Mouse (Mus musculus) frontal cortex, adult 2 months (tissue): ENCODE results near the gene Hist2h2bb. TPM values are rescaled to one million over a fixed set of nuclear protein-coding genes. Genes with fewer than 3 reads are reported as not detected.
"Not testable (repeated sequence)": the region's sequence is repeated elsewhere in the genome, so short reads cannot be mapped to it uniquely, and the experiment has no call there.

Experiments used
- DNase-seq, 2 experiments: peaks; one replicate each; pipeline ENCODE4 v3.0.0; 2022; ENCODE audit warnings: low spot score in 1 of 2; ENCODE audit errors: extremely low spot score in 1 of 2
- polyA plus RNA-seq: library from polyadenylated mRNA; depleted of rRNA; stranded (reverse); fragments of >200 nt; gene quantifications from 2 replicates; pipeline ENCODE4 v1.2.3, GENCODE M21; 2012; rRNA removed

Hist2h2bb gene
- polyA plus RNA-seq: 1.3 and 2.0 TPM in 2 replicates

GRCm38 (mm10) chr3:96269511-96270474 lies at the start of gene Hist2h2bb:
Gene Hist2h2bb (plus strand): TSS chr3:96269752.
- DNase-seq: peak; percentile 97

DNA sequence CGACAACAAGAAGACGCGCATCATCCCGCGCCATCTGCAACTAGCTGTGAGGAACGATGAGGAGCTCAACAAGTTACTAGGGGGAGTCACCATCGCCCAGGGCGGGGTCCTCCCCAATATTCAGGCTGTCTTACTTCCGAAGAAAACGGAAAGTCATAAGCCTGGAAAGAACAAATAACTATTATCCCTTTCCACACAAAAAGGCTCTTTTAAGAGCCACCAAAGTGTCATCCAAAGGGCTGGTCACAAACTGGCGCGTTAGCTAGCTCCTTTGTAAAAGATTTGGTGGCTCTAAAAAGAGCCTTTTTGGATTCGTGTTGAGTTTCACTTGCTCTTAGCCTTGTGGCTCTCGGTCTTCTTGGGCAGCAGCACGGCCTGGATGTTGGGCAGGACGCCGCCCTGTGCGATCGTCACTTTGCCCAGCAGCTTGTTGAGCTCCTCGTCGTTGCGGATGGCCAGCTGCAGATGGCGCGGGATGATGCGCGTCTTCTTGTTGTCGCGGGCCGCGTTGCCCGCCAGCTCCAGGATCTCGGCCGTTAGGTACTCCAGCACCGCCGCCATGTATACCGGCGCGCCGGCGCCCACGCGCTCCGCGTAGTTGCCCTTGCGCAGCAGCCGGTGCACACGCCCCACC lies 49.3 kb upstream of the Hist2h2bb start:
- DNase-seq: not testable (repeated sequence)

- DNase-seq: peak; percentile 88 to 92
Measured at GRCm38 (mm10) chr3:96220765-96221639, 48.5 kb upstream of the Hist2h2bb start, which contains the start of the genes Hist2h2ac and Hist2h2be. Gene Hist2h2ac (minus strand): TSS chr3:96220880. Gene Hist2h2be (plus strand): TSS chr3:96221119.

- DNase-seq: no peak
Measured at GRCm38 (mm10) chr3:96221640-96222038, 47.9 kb upstream of the Hist2h2bb start.

DNA sequence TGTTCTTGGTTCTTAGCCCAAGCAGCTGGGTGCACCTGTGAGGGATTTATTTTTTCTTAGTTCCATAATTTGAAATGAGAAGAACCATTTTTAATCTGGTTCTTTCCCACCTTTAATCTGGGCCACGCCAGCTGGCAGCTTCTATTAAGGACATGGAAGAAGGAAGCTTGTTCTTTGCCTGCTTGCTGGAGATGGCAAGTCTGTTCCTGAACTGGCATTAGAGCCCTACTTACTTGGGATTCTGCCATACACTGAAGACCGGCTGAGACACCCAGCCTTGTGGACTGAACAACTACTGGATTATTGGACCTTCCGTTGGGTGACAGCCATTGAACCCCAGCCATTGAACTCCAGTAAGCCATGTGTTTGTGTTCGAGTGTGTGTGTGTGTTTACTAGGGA lies 46.8 kb upstream of the Hist2h2bb start:
- DNase-seq: no peak

DNA sequence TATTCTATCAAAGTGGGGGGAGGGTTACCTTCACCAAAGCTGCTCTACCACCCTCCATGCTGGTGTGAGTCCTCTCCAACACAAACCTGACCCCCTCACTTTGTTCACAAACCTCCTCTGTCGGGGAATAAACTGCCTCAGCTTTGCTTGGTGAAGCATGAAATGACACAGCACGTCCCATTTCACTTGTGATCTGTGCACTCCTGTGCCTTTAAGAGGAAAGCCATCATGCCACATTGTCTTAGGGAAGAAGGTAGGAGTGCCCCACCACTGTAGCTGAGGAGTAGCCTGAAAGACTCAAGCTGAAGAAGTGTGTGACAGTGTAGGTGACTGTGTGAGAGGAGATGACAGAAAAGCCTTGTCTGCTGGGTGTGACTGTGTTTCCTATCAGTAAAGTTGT lies 44.1 kb upstream of the Hist2h2bb start:
- no peak for DNase-seq

DNA sequence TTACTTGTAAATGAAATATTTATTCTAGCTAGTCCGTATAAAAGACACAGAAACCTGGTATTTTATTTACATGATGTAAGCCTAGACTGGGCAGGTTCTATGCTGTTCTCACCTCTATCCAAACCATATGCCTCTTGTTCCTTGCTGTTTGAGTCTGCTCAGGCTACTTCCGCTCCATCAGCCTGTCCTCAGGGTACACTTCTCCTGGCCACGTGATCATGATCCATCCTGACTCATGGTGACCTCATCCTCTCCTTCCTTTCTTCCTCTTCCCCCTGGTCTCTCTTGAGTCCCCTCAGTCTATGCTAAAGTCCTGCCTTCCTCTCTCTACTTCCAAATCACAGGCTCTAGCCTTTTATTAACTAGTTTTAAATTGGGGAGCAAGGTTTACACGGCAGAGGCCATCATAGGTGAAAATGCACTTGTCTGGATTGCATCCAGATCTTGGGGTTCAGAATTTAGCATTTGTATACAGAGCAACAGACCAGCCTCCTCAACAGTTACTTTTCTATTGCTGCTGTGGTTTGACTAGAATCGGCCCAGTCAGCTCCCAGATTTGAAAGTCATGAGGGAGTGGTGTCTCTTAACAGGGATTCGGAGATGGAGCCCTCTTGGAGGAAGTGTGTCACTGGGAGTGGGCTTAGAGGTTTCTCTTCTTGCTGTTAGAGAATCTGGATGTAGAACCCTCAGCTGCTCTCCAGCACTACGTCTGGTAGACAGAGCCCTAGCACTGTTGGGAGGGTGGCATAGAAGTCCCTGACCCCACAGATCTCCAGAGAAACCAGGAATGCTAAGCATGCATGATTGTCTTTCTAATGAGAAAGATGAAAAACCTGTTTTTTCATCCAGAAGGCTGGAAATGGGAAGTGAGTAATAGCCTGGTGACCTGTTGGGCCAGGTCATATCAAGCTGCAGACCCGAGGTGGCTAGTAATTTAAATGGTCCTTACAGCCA lies 42.6 kb upstream of the Hist2h2bb start:
- no peak for DNase-seq

GRCm38 (mm10) chr3:96228828-96229227 lies 40.7 kb upstream of the Hist2h2bb start:
- DNase-seq: no peak

GRCm38 (mm10) chr3:96230404-96230803 lies 39.1 kb upstream of the Hist2h2bb start:
- no peak for DNase-seq

DNA sequence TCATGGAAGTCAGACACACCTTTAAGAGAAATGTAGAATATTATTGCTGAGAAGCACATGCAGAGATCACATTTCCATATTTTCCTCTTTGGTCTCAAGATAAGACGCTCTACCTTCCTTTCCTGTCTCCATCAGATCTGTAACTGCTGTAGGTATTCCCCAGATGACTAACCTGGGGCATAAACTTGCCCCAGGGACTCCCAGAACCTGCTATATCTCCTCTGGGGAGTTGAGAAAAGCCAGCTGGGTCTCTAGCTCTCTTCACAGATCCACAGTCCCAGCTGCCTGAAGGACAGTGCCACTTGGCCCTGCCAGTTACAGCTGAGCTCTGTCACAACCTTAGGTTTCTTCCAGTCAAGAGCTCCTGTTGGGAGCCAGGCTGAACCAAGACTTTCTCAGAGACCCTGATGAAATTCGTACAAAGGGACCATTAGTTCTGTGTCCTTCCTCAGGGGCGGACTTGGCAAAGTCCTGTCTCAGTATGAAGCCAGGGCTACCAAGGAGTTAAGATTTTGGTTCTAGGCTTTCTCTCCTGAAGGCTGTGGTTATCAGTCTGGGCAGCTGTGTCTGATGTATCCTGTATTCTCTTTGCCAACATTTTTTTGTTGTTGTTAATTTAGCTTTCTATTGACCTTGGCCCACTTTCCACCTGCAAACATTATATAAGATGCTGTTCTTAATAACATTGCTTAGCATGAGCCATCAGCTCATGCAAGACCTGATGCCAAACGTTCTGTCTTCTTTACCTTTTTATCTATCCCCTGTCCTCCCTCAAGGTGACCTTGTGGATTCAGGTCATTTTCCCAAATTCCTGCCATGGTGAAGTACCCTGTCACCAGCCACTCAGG lies 38.4 kb upstream of the Hist2h2bb start:
- DNase-seq: no peak

DNA sequence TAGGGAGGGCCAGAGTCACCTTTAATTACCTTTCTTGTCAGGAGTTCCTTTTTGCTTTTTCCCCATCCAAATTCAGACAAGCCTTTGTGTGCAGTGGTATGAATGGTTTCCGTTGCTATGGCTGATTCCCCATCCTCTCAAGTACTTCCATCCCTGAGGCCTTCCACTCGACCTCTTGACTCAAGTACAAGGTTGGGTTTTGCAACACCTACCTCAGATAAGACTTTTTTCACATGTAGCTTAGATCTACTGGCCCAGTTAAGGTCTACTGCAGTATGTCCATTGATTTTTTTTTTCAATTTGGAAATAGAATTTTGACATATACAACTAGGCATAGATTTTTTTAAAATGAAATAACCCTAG lies 37.8 kb upstream of the Hist2h2bb start:
- no peak for DNase-seq

- no peak for DNase-seq
Measured at GRCm38 (mm10) chr3:96234914-96235313, 34.6 kb upstream of the Hist2h2bb start.

DNA sequence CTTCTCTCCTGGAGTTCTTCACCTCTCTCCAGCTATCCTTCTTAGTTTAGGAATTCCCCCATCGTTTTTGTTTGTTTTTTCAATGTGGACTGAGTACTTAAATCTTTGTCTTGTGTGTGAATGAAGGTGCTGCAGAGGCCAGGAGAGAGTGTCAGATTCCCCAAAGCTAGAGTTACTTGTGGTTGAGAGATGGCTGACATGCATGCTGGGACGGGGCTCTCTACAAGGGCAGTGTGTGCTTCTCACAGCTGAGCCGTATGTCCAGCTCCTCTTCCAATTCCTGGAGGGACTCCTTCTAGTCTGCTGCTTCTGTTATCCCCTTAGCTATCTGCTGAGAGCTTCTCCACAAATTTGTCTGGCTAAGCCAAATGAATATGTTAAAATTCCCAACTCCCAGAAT lies 33.7 kb upstream of the Hist2h2bb start:
- DNase-seq: no peak

- no peak for DNase-seq
Measured at GRCm38 (mm10) chr3:96236834-96237334, 32.7 kb upstream of the Hist2h2bb start.

DNA sequence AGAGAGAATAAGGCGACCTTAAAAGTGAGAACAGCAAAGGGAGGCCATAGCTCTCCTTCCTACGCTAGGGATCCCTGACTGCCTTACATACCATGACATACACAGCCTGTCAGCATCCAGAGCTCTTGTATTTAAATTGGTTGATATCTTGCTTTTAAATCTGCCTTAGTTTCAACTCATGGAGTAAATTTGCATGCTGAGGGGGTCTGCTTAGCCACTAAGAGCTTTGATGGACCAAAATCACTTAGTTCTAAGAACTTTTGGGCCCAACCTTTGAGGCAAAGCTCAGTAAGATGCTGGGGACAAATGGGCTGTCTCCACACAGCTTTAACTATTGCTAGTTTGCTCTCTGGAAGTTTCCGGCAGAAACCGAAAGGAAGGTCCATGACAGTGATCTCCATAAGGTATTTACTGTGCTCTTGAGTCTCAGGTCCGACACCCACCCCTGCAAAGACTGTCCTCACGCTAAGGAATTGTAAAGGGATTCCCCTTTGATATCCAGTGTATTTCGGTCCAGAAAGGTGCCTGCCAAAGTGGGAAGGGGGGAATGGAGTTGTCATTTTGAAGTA lies 32.1 kb upstream of the Hist2h2bb start:
- DNase-seq: no peak

DNA sequence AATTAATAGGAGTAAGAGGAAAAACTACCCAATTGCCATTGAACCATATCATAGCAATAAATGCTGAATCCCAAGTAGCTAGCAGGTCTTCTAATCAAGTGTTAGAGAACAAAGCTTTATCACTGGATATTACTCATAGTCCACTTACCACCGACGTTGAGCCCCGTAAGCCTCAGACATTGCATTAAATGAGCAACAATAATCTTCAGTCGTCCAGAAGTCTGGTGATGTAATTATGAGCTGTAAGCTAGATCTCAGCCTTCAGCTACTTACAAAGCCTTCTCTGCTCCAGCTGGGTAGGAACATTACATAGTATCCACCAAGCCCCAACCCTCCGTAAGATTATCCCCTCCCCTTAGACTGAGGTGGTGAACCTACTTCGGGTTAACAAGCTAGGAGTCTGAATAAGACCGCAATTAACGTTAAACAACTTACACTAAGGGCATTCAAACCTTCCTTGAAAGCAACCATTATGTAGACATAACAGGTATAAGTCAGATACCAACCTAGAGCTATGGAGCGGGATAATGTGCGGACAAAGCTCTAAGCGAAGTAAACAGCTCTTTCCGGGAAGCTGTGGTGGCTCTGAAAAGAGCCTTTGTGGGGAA lies 31.5 kb upstream of the Hist2h2bb start:
- no peak for DNase-seq

- not testable (repeated sequence) for DNase-seq
Measured at GRCm38 (mm10) chr3:96238954-96239793, 30.4 kb upstream of the Hist2h2bb start, which contains the start of gene Hist2h3c2. Gene Hist2h3c2 (minus strand): TSS chr3:96239127.
